Mouse (Mus musculus): ENCODE data around the gene Olfr69.

Olfr69 gene

DNA sequence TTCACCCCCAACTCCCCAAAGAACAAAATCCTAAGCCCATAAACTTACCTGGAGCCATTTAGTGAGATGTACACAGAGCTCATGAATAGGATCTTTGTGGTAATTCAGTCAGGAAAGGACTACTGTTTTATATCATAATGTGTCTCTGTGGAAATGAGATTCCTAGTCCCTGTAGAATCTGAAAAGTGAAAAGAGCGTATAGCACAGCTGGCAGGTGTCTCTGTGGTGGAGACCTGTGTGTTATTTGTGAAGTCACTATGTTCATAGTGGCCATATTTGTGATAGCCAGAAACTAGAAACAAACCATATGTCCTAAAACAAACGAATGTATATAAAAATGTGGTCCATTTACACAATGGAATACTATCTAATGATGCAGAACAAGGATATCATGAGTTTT, at the start of gene Olfr69:
Gene Olfr69 (minus strand): TSS at position 101 of the 400 bp plus-strand sequence.
- no peak for TF ChIP-seq GATA4 (IDR thresholded peaks at IDR 0.05; ENCODE audit: insufficient replicate concordance, low read length)

DNA sequence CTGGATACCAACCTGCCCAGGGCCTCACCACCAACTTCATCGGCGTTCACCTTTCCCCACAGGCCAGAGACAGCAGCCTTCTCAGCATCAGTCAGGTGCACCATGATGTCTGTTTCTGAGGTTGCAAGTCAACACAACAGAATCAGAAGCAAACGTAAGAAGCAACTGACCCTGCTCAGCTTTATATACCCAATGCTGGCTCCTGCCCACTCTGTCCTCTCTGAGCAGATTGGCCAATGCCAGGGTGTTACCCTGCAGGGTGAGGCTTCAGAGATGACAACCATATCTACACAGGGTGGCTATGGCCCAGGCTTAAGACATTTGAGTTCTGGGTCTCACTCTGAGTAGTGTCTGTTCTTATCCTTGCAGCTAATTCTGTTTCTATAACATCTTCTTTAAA, 42.4 kb upstream of the Olfr69 start, which contains the start of gene Hbb-bt:
Gene Hbb-bt (minus strand): TSS at position 231 of the 400 bp plus-strand sequence.
- TF ChIP-seq GATA4 (IDR thresholded peaks at IDR 0.05; ENCODE audit: insufficient replicate concordance, low read length), result no peak

DNA sequence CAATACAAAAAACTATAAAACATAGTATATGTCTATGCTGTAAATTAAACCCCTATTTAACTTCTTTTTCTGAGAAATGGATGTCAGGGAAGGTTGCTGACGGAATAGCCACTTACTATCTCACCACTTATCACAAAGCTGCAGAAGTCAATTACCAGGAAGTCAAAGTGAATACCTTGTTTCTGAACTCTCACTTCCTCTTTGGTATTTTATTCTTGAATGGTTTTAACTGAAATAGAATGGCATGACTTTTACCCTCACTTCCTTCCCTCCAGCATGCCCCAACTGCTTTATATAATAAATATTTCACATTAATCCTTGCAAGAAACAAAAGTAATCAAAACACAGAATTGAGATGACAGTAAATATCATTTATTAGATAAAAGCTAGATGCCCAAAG, 40.8 kb upstream of the Olfr69 start:
- no peak for TF ChIP-seq GATA4 (IDR thresholded peaks at IDR 0.05; ENCODE audit: insufficient replicate concordance, low read length)

DNA sequence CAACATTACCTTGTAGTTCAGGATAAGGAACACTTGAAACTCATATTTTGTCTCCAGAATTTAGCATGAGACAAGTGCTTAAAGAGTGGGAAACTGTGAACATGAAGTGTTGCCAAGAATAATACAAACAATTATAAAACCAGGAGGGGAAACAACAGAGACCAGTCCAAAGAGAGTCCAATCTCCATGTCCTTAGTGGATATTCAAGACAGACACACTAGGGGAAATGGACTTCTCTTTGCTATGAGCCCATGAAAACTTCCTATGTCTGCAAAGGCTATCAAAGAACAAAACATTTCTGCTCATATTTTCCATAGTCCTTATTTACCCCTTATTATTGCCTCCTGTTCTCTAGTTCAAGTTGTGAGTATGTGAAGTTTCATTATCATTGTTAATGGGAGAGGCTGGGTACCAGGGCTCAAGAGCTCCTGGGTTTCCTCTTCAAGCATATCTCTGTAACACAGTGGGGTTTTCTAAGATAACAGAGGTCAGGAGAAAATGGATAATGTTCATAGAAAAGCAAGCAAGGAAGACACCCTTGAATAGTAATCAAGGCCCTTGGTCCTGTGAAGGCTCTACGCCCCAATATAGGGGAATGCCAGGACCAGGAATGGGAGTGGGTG, 39.9 kb upstream of the Olfr69 start:
- no peak for TF ChIP-seq GATA4 (IDR thresholded peaks at IDR 0.05; ENCODE audit: insufficient replicate concordance, low read length)

DNA sequence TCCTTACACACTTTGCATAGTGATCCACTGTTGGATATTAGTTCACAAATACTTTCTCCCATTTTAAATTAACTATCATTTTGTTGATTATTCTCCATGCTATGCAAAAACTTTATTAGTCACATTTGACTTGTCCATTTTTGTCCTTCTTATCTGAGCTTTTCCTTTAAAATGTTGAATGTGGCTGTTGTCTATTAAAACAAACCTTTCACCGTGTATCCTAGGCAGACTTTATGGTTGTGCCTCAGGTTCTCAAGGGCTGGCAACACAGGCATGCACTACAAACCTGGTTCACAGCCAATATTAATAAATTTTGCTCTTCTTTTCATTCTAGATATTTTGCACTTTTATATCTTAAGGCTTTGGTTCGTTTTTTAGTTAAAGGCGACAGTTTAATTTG, 39.4 kb upstream of the Olfr69 start:
- TF ChIP-seq GATA4 (IDR thresholded peaks at IDR 0.05; ENCODE audit: insufficient replicate concordance, low read length), result no peak

DNA sequence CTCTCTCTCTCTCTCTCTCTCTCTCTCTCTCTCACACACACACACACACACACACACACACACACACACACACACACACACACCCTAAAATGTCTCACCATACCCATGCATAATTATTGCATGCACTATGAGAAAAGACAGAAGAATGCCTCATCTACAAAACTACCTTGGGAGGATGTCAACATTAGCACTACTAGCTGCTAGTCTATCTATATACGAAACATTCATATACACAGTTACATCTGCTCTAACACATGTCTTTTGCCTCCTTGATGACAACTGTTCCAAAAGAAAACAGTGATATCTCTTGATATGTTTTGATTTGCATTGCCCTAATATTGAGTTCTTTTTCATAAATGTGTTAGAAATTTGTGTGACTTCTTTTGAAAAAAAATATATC, 38.9 kb upstream of the Olfr69 start:
- no peak for TF ChIP-seq GATA4 (IDR thresholded peaks at IDR 0.05; ENCODE audit: insufficient replicate concordance, low read length)

DNA sequence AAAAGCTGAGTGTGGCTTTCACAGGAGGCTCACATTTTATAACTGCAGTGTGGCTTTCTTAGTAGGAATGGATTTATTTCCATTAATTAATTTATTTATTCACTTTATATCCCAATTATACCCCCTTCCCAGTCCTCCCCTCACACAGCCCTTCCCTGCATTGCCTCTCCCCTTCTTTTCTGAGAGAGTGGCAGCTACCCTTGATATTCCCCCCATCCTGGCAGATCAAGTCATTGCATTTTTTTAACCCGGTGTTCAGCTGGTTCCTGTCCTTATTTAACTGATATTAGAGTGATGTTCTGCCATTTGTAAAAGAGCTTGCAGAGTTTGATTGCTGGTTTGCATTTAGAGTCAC, 38.4 kb upstream of the Olfr69 start:
- no peak for TF ChIP-seq GATA4 (IDR thresholded peaks at IDR 0.05; ENCODE audit: insufficient replicate concordance, low read length)

DNA sequence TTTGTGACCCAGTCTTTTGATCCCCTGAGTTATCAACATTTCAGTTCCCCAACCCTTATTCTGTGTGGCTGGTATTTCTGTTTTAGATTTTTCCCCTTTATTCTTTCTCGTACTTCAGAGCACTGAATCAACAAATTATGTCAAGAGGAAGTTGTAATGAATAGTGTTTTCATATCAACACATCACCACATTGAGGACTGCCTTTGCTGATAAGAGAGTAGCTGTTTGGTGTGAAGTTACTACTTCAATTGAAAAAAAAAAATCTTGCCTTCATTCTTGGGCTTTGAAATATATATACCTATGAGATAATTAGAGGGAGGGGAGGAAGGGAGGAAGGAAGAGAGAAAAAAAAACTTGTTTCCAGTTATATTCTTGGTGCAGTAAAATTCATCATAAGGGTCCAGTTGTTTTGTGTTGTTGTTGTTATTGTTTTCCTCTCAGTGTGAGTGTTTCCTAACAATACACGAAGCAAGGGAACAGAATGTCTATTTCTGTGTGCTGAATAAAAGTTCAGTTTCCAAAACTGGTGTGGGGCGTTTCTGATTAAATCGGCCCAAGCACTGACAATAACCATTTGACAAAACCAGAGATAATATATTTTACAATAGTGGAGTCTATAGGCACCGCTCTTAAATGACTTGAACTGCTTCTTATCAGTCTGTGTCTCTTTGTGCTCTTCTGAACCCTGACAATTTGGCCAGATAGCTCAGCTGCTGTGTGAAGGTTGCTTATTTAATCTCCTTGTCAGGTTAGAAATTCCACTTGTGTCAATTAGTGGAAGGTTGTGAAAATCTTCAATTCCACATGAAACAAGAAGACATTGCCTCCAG, 37.8 kb upstream of the Olfr69 start:
- no peak for TF ChIP-seq GATA4 (IDR thresholded peaks at IDR 0.05; ENCODE audit: insufficient replicate concordance, low read length)

DNA sequence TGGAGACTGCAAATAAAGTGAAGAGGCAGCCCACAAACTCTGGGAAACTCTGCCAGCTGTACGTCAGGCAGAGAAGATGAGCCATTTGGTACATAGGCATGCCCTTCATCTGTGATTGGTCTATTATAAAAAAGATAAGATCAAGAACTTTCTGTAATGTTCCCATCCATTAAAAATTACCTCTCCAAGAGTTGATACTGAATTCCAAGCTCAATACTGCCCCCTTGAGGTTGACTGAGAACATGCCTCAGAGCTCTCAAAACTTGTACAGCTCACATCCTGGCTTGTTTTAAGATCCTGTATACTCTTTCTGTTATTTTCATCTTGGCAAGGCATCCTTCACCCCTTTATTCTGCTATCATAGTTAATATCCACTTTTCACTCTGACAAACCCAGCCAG, 35.5 kb upstream of the Olfr69 start:
- no peak for TF ChIP-seq GATA4 (IDR thresholded peaks at IDR 0.05; ENCODE audit: insufficient replicate concordance, low read length)

DNA sequence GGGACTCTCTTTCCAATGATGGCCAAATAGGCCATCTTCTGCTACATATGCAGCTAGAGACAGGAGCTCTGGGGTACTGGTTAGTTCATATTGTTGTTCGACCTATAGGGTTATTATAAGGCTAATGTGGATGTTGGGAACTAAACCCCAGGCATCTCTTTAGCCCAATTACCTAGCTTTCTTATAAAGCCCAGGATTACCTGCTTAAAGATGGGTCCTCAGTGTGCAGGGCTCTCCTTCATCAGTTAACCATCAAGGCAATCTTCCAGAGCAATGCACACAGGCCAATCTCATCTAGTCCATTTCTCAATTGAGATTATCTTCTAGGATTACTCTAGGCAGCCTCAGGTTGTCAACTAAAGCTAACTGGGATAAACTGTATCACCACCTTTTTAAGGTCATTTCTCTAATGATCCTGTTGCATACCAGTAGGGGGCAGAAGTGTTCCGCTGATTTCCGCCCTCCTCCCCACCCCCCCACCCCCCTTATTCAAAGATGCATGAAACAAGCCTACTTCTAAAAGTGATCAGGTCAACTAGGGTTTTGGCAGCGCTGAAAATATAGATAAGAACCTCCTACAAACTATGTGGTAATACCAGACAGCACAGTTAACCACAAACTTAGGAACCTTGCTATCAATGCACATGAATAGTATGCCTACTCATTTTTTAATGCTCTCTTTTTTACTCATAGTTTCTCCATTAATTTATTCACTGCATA, 21.4 kb upstream of the Olfr69 start:
- TF ChIP-seq GATA4 (IDR thresholded peaks at IDR 0.05; ENCODE audit: insufficient replicate concordance, low read length), result no peak

DNA sequence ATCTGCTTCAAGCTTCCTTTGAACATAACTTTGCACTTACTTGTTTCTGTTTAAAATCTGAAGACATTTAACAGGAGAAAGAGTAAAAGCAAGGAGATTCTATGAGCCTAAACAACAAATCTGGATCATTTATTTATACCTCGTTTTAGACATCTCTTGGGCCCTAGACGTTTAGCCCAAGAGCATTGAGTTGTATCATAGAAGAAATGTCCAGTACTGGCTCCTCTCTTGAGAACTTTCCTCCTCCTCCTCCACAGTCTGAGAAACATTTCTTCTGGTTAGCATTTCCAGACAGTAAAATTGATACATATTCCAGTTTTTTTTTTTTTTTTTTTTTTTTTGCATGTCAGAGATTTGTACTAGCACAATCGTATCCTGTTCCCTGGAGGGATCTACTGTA, 20.3 kb upstream of the Olfr69 start, which contains the start of gene Olfr67:
Gene Olfr67 (minus strand): TSS at position 101 of the 400 bp plus-strand sequence.
- no peak for TF ChIP-seq GATA4 (IDR thresholded peaks at IDR 0.05; ENCODE audit: insufficient replicate concordance, low read length)

DNA sequence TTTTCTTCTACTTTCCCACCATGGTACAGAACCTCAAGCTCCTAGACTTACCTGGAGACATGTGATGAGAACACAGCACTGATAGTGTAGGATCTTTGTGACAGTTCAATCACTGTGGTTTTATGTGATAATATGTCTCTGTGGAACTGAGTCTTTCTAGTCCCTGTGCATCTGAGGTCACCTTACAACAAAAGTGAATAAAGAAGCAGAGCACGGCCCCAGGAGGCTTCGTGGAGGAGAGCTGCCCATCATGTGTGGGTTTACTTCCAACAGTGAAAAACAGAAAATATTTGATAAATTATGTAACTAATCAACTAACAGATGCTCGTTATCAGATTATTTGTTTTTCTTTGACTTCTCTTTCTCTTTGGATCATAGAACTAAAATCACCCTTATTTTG, 8.2 kb upstream of the Olfr69 start, which contains the start of gene Olfr68:
Gene Olfr68 (minus strand): TSS at position 101 of the 400 bp plus-strand sequence.
- no peak for TF ChIP-seq GATA4 (IDR thresholded peaks at IDR 0.05; ENCODE audit: insufficient replicate concordance, low read length)

DNA sequence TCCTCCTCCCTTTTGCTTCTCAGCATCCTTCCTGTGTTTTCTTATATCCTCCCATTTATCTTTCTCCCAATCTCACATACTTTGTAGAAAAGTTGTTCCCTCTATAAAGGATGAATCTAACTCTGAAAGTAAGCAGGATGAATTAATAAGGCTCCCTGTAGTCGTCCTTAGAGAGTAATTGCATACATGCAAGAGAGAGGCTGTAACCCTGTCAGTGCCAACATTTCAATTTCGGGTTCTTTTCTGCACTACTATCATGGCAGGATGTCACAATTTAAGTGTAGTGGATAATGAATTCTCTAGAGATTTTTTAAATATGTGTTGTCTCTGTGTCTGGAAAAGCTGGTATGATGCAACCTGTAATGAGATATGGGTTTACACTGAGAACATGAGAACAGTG, 14.2 kb downstream of the Olfr69 start, which contains the start of gene Olfr630:
Gene Olfr630 (minus strand): TSS at position 101 of the 400 bp plus-strand sequence.
- no peak for TF ChIP-seq GATA4 (IDR thresholded peaks at IDR 0.05; ENCODE audit: insufficient replicate concordance, low read length)

DNA sequence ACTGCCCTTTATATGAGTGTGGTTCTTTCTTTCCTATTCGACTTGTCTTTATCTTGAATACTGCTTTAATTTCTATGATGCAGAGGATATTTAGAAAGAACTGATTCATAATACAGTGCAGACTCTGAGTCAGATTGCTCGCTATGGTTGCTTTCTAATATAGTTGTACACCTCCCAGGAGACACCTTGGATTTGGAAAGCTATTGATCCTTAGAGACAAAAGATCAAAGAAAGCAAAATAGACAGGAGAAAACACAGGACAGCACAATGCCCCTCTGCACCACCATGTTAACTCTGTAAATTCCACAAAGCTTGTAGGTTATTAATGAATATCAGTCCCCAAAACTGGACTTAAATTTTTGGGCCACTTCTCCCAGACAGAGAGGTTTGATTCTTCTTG, 26.6 kb downstream of the Olfr69 start, which contains the start of gene Olfr629:
Gene Olfr629 (minus strand): TSS at position 101 of the 400 bp plus-strand sequence.
- no peak for TF ChIP-seq GATA4 (IDR thresholded peaks at IDR 0.05; ENCODE audit: insufficient replicate concordance, low read length)

DNA sequence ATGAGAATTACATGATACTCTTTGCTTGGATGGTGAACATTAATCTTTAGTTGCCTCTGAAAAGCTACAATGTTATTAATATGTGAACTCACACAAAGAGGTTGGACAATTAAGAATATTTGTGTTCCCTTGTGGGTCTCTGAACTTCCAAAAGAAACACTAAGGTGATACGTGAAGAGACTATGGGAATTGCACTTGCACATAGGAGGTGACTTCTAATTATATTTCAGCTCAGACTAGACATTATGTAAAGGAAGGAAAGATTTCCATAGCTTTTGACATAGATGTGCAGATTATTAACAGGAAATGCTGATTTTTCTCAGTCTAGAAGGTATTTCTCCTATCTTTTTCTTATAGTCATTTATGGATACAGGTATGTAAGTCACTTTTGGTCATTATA, 41.3 kb downstream of the Olfr69 start, which contains the start of gene Olfr628:
Gene Olfr628 (plus strand): TSS at position 301 of the 400 bp plus-strand sequence.
- TF ChIP-seq GATA4 (IDR thresholded peaks at IDR 0.05; ENCODE audit: insufficient replicate concordance, low read length), result no peak

All from liver, adult (tissue).